Mouse (Mus musculus): ENCODE measurements around the gene Dop1a.

DNA sequence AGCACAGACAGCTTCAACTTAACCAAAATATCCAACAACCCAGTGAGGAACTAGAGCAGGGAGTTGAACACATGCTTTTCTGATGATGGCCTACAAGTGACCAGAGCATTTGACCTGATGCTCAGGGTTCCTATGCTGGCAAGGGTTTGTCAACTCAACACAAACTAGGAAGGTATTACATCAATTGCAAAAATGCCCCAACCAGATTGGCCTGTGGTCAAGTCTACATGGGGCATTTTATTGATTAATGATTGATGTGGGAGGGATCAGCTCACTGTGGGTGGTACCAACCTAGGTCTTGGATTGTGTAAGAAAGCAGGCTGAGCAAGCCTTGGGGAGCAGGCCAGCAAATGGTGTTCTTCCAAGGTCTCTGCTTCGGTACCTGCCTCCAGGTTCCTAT is 49.0 kb upstream of the Dop1a start:
- TF ChIP-seq CTCF (IDR thresholded peaks at IDR 0.05; ENCODE audit: low read depth), result no peak
- TF ChIP-seq EP300 (IDR thresholded peaks at IDR 0.05; ENCODE audit: low read depth), result no peak
